Mouse (Mus musculus) spleen, adult 10 weeks (tissue): ENCODE data around the gene Fat3. TPM values are rescaled to one million over a fixed set of nuclear protein-coding genes. Genes with fewer than 3 reads are reported as not detected.

ENCODE experiments used
- polyA plus RNA-seq: library from polyadenylated mRNA; stranded (reverse); fragments of 350-450 nt; fragmentation: Illumina TruSeq; extraction: RNeasy Lipid Tissue Mini Kit (QIAGEN cat#74804); gene quantifications from one replicate; pipeline ENCODE4 v1.2.3, GENCODE M21; 2015; ENCODE audit warnings: low replicate concordance; ENCODE audit not compliant: insufficient read depth

The Fat3 gene
- polyA plus RNA-seq = 1.2 TPM

DNA sequence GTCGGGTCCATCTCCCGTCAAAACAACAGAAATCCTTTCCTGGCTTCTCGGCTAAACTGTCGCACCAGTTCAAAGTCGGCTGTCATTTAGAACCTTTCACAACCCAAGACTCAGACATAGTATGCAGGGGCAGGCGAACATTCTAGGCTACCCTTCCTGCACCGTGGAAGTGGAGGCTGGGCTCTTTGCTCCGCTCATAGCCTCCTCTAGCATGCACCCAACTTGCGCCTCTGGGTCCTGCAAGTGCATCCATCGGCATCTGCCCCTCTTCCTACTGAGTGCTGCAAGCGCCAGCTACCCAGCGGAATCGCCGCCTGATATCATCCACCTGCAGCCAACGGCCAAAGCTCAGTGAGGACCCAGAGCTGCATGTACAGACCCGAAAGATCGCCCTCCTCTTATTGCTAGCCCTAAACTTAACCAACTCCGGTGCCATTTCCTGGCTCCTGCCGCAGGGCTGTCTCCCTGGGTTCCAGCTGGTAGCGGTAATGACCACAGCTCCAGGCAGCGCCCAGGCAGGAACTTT is at the start of gene Fat3:
TSS of gene Fat3 (minus strand) at position 100 of the 526 bp plus-strand sequence.

DNA sequence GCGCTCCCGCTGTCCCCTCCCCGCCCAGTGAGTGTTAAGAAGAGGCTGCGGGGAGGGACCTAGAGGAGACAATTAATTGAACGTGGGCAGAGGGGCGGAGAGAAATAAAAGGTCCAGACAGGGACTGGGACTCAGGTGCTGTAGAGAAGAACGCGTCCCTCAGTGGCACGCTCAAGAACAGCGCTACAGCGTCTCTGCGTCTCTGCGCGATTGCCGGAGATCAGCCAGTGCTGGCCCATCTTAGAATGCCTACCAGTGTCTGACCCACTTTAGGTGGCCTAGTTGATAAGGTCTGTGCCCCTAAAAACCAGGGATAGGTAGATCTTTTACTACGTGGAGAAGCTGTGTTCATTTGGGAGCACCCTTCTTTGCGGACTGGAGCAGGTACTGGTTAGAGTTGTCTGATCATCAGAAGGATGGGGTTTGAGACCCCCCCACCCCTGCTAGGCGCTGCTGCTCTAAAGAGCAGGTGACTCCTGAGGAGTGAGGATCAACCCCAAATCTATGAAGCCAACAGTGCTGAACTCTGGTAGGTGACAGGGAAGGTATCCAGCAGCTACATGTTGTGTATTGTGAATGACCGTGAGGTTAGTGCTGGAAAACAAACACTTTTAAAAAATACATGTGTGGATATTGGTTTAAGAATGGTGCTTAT is 626.5 kb downstream of the Fat3 start, which contains the start of gene Mtnr1b:
TSS of gene Mtnr1b (minus strand) at position 51 of the 655 bp plus-strand sequence.

